Mouse (Mus musculus) ES-E14 (cell line): ENCODE data around the gene Cma2. TPM values are rescaled to one million over a fixed set of nuclear protein-coding genes. Genes with fewer than 3 reads are reported as not detected.
"Not testable (repeated sequence)": the region's sequence is repeated elsewhere in the genome, so short reads cannot be mapped to it uniquely, and the experiment has no call there.

Source experiments
- DNase-seq: peaks from one replicate; pipeline ENCODE4 v3.0.0-alpha.2; 2013; ENCODE audit warnings: low read depth, low spot score
- H3K27ac ChIP-seq: 2 replicates; pipeline ENCODE4 v1.5.1; 2012; ENCODE audit warnings: low read depth, mild to moderate bottlenecking, low read length, moderate library complexity, mixed read lengths; ENCODE audit not compliant: poor library complexity, insufficient read depth, severe bottlenecking
- H3K36me3 ChIP-seq: 2 replicates; pipeline ENCODE4 v1.6.1; 2012; ENCODE audit warnings: mild to moderate bottlenecking, low read length, moderate library complexity, mixed read lengths; ENCODE audit not compliant: control insufficient read depth, poor library complexity, insufficient read depth, severe bottlenecking
- H3K4me1 ChIP-seq, 2 experiments: fragments of 150-350 bp in 1 of 2; sonication (generic) in 1 of 2; 2 replicates each; pipeline ENCODE4 v1.6.1; 2012; ENCODE audit warnings: low read length in 2 of 2, mild to moderate bottlenecking in 1 of 2, mixed read lengths in 1 of 2; ENCODE audit not compliant: control insufficient read depth in 2 of 2, insufficient read depth in 2 of 2, poor library complexity in 1 of 2
- H3K4me3 ChIP-seq, 2 experiments: fragments of 150-350 bp in 1 of 2; sonication (generic) in 1 of 2; 2 replicates each; pipeline ENCODE4 v1.5.1; 2012; ENCODE audit warnings: low read length in 2 of 2, low read depth in 1 of 2, mild to moderate bottlenecking in 1 of 2, mixed read lengths in 1 of 2; ENCODE audit not compliant: insufficient read depth in 1 of 2, poor library complexity in 1 of 2, severe bottlenecking in 1 of 2
- H3K9ac ChIP-seq: 2 replicates; pipeline ENCODE4 v1.6.1; 2012; ENCODE audit warnings: low read depth, mild to moderate bottlenecking, low read length, mixed read lengths; ENCODE audit not compliant: poor library complexity, insufficient read depth, severe bottlenecking
- H3K9me3 ChIP-seq: fragments of 150-350 bp; sonication (generic); 2 replicates; pipeline ENCODE4 v1.6.1; 2012; ENCODE audit warnings: low read depth, mild to moderate bottlenecking, low read length; ENCODE audit not compliant: control insufficient read depth, insufficient read depth
- HCFC1 ChIP-seq: IDR thresholded peaks from 2 replicates; pipeline ENCODE4 v1.6.1; 2012; ENCODE audit warnings: low read length, inconsistent platforms, borderline replicate concordance; ENCODE audit not compliant: insufficient read depth
- in situ Hi-C, 2 experiments: fragments of 600-800 bp; cut with MboI; formaldehyde crosslinking; loops; one replicate each; pipeline ENCODE4 v1.15.1; 2025; ENCODE audit warnings: low sequenced_read_pairs in 2 of 2, inconsistent platforms in 1 of 2; ENCODE audit not compliant: unreplicated experiment in 2 of 2
- total RNA-seq: library from RNA; depleted of rRNA; stranded (reverse); fragments of 300-350 nt; gene quantifications from 2 replicates; pipeline ENCODE4 v1.2.3, GENCODE M21; 2012; rRNA removed

The Cma2 gene
- total RNA-seq, 1 experiment: not detected

DNA sequence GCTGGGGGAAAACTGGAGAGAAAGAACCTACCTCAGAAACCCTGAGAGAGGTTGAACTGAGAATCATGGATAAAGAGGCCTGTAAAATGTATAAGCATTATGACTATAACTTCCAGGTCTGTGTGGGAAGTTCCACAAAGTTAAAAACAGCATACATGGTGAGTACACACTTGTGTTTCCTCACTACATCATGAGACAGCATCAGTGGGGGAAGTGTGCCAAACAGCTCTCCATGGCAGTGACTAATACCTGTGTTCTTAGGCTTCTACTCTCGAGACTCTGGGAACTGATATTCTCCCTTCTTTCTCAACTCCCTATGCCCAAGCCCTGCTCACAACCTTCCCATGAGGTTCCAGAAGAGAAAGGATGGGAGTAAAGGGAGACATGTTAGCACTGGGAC, 68.7 kb downstream of the Cma2 start:
- H3K9ac ChIP-seq: no peak overlapping the region
- H3K9me3 ChIP-seq: no peaks in the 10 kb centered on the region
- no peak for DNase-seq
- no peak overlapping the region for H3K27ac ChIP-seq
- no peaks in the 10 kb centered on the region for H3K4me1 ChIP-seq
- no peaks in the 10 kb centered on the region for H3K36me3 ChIP-seq
- in situ Hi-C loops: no loop called here
- H3K4me3 ChIP-seq: no peak overlapping the region
- no peak for TF ChIP-seq HCFC1

DNA sequence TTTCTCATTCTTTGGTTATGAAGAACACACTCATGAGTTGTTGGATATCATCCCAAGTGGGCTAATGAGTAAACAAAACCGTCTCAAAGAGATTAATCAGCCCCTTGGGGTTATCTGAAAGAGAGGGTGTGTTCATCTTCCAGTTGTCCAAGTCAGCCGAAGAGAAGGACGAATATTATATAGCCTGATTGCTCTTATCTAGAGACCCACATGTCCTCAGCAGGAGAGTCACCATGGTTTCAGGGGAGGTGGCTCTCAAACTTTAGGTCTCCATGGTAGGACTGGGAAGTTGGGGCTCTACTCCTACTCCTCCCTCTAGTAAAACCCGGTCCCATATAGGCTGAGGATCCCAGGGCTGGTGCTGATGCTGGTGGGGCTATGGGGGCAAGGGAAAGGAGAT, 70.5 kb downstream of the Cma2 start:
- H3K9me3 ChIP-seq, H3K9ac ChIP-seq, DNase-seq, H3K36me3 ChIP-seq, H3K4me1 ChIP-seq, H3K4me3 ChIP-seq, H3K27ac ChIP-seq, in situ Hi-C loops: not testable (repeated sequence)

Other genes with a start within 250 kb of the Cma2 start
- 13.4 and 31.6 TPM in 2 replicates for gene Tgm1, start 237.1 kb upstream of the Cma2 start, total RNA-seq
- gene Rabggta, start 228.7 kb upstream of the Cma2 start, total RNA-seq: 34.0 and 95.5 TPM in 2 replicates
- gene Dhrs1, start 205.3 kb upstream of the Cma2 start, total RNA-seq: 9.6 and 18.0 TPM in 2 replicates
- 30.0 and 38.3 TPM in 2 replicates for gene Nop9, start 205.3 kb upstream of the Cma2 start, total RNA-seq
- 2.2 and 4.1 TPM in 2 replicates for gene Cideb, start 192.5 kb upstream of the Cma2 start, total RNA-seq
- 1.5 and 7.1 TPM in 2 replicates for gene Ltb4r2, start 189.6 kb upstream of the Cma2 start, total RNA-seq
- gene Ltb4r1, start 185.0 kb upstream of the Cma2 start, total RNA-seq: 0.67 and 2.1 TPM in 2 replicates
- gene Adcy4, start 166.9 kb upstream of the Cma2 start, total RNA-seq: 0.27 and 0.32 TPM in 2 replicates
- gene Ripk3, start 162.1 kb upstream of the Cma2 start, total RNA-seq: 9.0 and 17.8 TPM in 2 replicates
- 6.4 and 25.4 TPM in 2 replicates for gene Nfatc4, start 127.8 kb upstream of the Cma2 start, total RNA-seq
- gene Nynrin, start 97.0 kb upstream of the Cma2 start, total RNA-seq: 7.1 and 10.4 TPM in 2 replicates
- gene Cbln3, start 66.6 kb upstream of the Cma2 start, total RNA-seq: 0.04 and 0.11 TPM in 2 replicates
- 7.2 and 15.8 TPM in 2 replicates for gene Khnyn, start 66.0 kb upstream of the Cma2 start, total RNA-seq
- 8.2 and 11.1 TPM in 2 replicates for gene Sdr39u1, start 50.7 kb upstream of the Cma2 start, total RNA-seq
- not detected in 2 replicates for gene Cma1, start 6.3 kb upstream of the Cma2 start, total RNA-seq
- not detected in 2 replicates for gene Mcpt1, start 67.0 kb downstream of the Cma2 start, total RNA-seq
- gene Mcpt9, start 79.5 kb downstream of the Cma2 start, total RNA-seq: not detected in 2 replicates
- gene Mcpt2, start 91.1 kb downstream of the Cma2 start, total RNA-seq: not detected in 2 replicates
- gene Mcpt4, start 111.3 kb downstream of the Cma2 start, total RNA-seq: not detected in 2 replicates
- gene Mcpt8, start 134.3 kb downstream of the Cma2 start, total RNA-seq: 0.26 and 0.31 TPM in 2 replicates
- not detected in 2 replicates for gene Ctsg, start 151.6 kb downstream of the Cma2 start, total RNA-seq
- 0.98 and 1.2 TPM in 2 replicates for gene Gzme, start 169.6 kb downstream of the Cma2 start, total RNA-seq
- 0.32 and 0.89 TPM in 2 replicates for gene Gzmd, start 181.6 kb downstream of the Cma2 start, total RNA-seq
- gene Gzmg, start 208.6 kb downstream of the Cma2 start, total RNA-seq: not detected in 2 replicates
- 0.22 TPM in 1 of 2 replicates, not detected in the other for gene Gzmn, start 223.6 kb downstream of the Cma2 start, total RNA-seq